In the genomic region with DNA sequence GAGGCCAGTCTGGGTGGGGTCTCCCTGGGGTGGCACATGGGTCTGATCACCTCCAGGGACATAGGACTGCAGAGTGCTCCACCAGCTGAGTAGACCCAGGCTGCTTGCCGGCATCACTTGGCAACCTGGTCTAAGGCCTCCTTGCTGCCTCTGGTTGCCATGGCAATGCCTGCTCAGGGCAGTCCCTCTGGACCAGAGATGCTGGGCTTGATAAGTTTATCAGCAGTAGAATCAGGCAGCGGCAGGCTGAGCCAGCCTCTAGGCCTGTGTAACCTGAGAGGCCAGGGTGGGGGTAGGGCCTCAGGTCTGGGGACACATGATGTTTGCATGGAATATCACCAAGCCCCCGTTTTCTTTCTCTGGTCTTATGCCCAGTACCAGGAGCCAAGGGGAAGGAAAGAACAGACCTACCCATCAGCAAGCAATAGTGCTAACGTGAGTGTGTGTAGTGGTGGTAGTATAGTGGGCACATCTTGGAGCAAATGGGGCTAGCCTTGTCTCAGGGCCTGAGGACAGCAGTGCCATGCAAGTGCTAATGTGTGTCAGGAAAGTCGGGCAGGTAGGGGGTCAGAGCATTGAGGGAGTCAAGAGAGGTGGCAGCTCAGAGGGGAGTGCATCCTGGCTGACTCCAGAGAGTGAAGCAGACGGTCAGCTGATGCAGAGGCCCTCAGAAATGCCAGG, we compare ENCODE assay signal across 8 mouse cellular contexts.
DNase-seq lines count a peak whose midpoint lies in the region; ATAC-seq and TF ChIP-seq lines count a peak whose summit lies in the region.

No protein-coding gene starts in this region.

- H3K27me3 ChIP-seq in hindbrain, embryonic 16.5 days (replicated peaks; ENCODE audit: control insufficient read depth, insufficient read depth, low read length): no peaks in the 10 kb centered on the region
- no peaks in the 10 kb centered on the region for H3K27me3 ChIP-seq in liver, embryonic 14.5 days (ENCODE audit: control insufficient read depth, insufficient read depth, low read length)

- H3K36me3 ChIP-seq in hindbrain, embryonic 16.5 days (ENCODE audit: control insufficient read depth, insufficient read depth, low read length): peaks cover 3% of the 10 kb centered on the region
- H3K36me3 ChIP-seq in liver, embryonic 14.5 days (replicated peaks; ENCODE audit: control insufficient read depth, insufficient read depth, low read depth): no peaks in the 10 kb centered on the region

- H3K9ac ChIP-seq in hindbrain, embryonic 16.5 days (ENCODE audit: low read depth, low read length): peak overlapping the region; percentile 25; the same call in 1 of the 2 replicates
- no peak overlapping the region for H3K9ac ChIP-seq in liver, embryonic 14.5 days (replicated peaks)

- no peaks in the 10 kb centered on the region for H3K9me3 ChIP-seq in hindbrain, embryonic 16.5 days (ENCODE audit: control insufficient read depth, low read length)
- H3K9me3 ChIP-seq in liver, embryonic 14.5 days (ENCODE audit: control insufficient read depth, low read length): no peaks in the 10 kb centered on the region

- ATAC-seq in hindbrain, embryonic 16.5 days: peak; percentile 53
- ATAC-seq in liver, embryonic 14.5 days (ENCODE audit: insufficient read depth): peak; percentile 16; the same call in 1 of the 2 replicates

- H3K27ac ChIP-seq in hindbrain, embryonic 16.5 days (ENCODE audit: low read depth, low read length): peak overlapping the region; percentile 20; the same call in 1 of the 2 replicates
- H3K27ac ChIP-seq in liver, embryonic 14.5 days: no peak overlapping the region

- H3K4me1 ChIP-seq in hindbrain, embryonic 16.5 days (ENCODE audit: control insufficient read depth, insufficient read depth, low read depth, low read length): peaks cover 17% of the 10 kb centered on the region
- no peaks in the 10 kb centered on the region for H3K4me1 ChIP-seq in liver, embryonic 14.5 days (replicated peaks; ENCODE audit: control insufficient read depth in 2 of 2, insufficient read depth in 2 of 2, low read length in 1 of 2)

- H3K4me3 ChIP-seq in hindbrain, embryonic 16.5 days (ENCODE audit: low read length): no peak overlapping the region
- H3K4me3 ChIP-seq in liver, embryonic 14.5 days (ENCODE audit: insufficient read depth in 1 of 2, low read depth in 2 of 2, low read length in 2 of 2): no peak overlapping the region

- 12% methylated on average over 6 of the region's 6 CpGs for WGBS in hindbrain, embryonic 16.5 days
- 39% methylated on average over 6 of the region's 6 CpGs for WGBS in liver, embryonic 14.5 days (ENCODE audit: insufficient replicate concordance)

- no peak for TF ChIP-seq EP300 in liver, embryonic 14.5 days (IDR thresholded peaks at IDR 0.05; ENCODE audit: low read depth)

- no peak overlapping the region for H3K4me2 ChIP-seq in hindbrain, embryonic 16.5 days (ENCODE audit: low read length)
- no peak overlapping the region for H3K4me2 ChIP-seq in liver, embryonic 14.5 days (ENCODE audit: low read depth)

- no peak for TF ChIP-seq CTCF in liver, embryonic 14.5 days (IDR thresholded peaks at IDR 0.05; ENCODE audit: low read depth)

- DNase-seq in 3134 (ENCODE audit: extremely low read depth, insufficient read length, low spot score): peak; percentile 43
- DNase-seq in adipocyte (ENCODE audit: low spot score): peak; percentile 62
- DNase-seq in liver, embryonic 14.5 days (ENCODE audit: low read depth in 3 of 3, low spot score in 3 of 3): no peak
- no peak for DNase-seq in spleen, adult 18-20 months
- no peak for DNase-seq in thymus, postnatal 10 days (ENCODE audit: low spot score in 2 of 2)
- DNase-seq in spleen, postnatal 10 days (ENCODE audit: low spot score in 2 of 2): no peak
- DNase-seq in thymus, postnatal 14 days: no peak

Comparison
In these comparisons a context has a peak if more than half of its experiments do, and no peak if none do; other contexts are left out.
1. DNase-seq: peak in 3134 (single experiment) and adipocyte (single experiment); none in liver, embryonic 14.5 days (0 of 3), spleen, adult 18-20 months (0 of 2), thymus, postnatal 10 days (0 of 2), spleen, postnatal 10 days (0 of 2) and thymus, postnatal 14 days (single experiment).